Mouse (Mus musculus) heart, embryonic 13.5 days (tissue): ENCODE data around the gene Clec2l. TPM values are rescaled to one million over a fixed set of nuclear protein-coding genes. Genes with fewer than 3 reads are reported as not detected.

Source experiments
- ATAC-seq: fragments of 200-750 bp; cut with Nextera tagmentation; 2 replicates; pipeline ENCODE4 v1.8.0; 2017; ENCODE audit warnings: moderate TSS enrichment; ENCODE audit not compliant: insufficient number of reproducible peaks, low FRiP score, low TSS enrichment; ENCODE audit errors: extremely low read depth
- H3K27ac ChIP-seq: fragments of 300-500 bp; sonication (generic); replicated peaks from 2 replicates; pipeline ENCODE4 v1.5.1; 2015; ENCODE audit warnings: moderate library complexity, mild to moderate bottlenecking, inconsistent platforms
- H3K27me3 ChIP-seq: fragments of 300-500 bp; sonication (generic); replicated peaks from 2 replicates; pipeline ENCODE4 v1.6.1; 2015; ENCODE audit warnings: mild to moderate bottlenecking, inconsistent platforms
- H3K36me3 ChIP-seq: fragments of 300-500 bp; sonication (generic); 2 replicates; pipeline ENCODE4 v1.6.1; 2015; ENCODE audit warnings: mild to moderate bottlenecking, inconsistent platforms
- H3K4me1 ChIP-seq: fragments of 300-500 bp; sonication (generic); 2 replicates; pipeline ENCODE4 v1.6.1; 2015; ENCODE audit warnings: inconsistent platforms
- H3K4me2 ChIP-seq: fragments of 300-500 bp; sonication (generic); 2 replicates; pipeline ENCODE4 v1.6.1; 2015; ENCODE audit warnings: inconsistent platforms, mild to moderate bottlenecking, moderate library complexity
- H3K4me3 ChIP-seq: fragments of 300-500 bp; sonication (generic); 2 replicates; pipeline ENCODE4 v1.5.1; 2015; ENCODE audit warnings: moderate library complexity, mild to moderate bottlenecking, inconsistent platforms
- H3K9ac ChIP-seq: fragments of 300-500 bp; sonication (generic); 2 replicates; pipeline ENCODE4 v1.6.1; 2015; ENCODE audit warnings: inconsistent platforms, mild to moderate bottlenecking, moderate library complexity
- H3K9me3 ChIP-seq: fragments of 300-500 bp; sonication (generic); 2 replicates; pipeline ENCODE4 v1.6.1; 2016; ENCODE audit warnings: inconsistent platforms
- WGBS: fragments of 180-500 bp; shearing (Covaris S2); methylation state at CpG from one replicate; pipeline ENCODE4 v1.1.7; 2015; ENCODE audit warnings: mixed read lengths; 5-methylcytosine and 5-hydroxymethylcytosine counted together
- polyA plus RNA-seq: library from polyadenylated mRNA; unstranded; fragments of >200 nt; fragmentation: Nextera tagmentation; extraction: Ambion mirVana; gene quantifications from 2 replicates; pipeline ENCODE4 v1.2.1, GENCODE M21; 2015

Gene Clec2l
- polyA plus RNA-seq, 1 experiment from 2014 or later: 0.86 TPM

DNA sequence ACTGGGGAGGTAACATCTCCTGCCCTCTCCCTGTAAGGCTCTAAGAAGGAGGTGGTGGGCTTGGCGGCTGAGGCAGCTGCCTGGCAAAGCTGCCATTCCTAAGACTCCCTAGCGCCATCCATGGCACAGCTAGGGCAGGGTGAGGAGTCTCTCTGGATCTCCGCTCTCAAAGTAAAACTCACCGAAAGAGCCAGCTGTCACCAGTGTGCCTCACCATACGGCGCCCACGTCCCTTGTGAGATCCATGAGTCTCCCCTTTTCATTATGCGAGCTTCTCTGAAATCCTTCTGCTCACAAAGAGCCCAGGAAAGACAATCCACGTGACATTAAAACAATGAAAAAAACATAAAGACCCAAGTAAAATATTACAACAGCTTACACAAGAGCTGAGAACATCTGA is 33.7 kb downstream of the Clec2l start:
- Histone ChIP-seq H3K4me1 (peaks cover 9% of the 10 kb centered on the region), H3K36me3 (peaks cover 70% of the 10 kb centered on the region), H3K9ac (no peak overlapping the region), H3K9me3 (no peaks in the 10 kb centered on the region), H3K4me3 (no peak overlapping the region), H3K27ac (no peak overlapping the region), H3K4me2 (no peak overlapping the region), H3K27me3 (no peaks in the 10 kb centered on the region)
- 84% methylated on average over 9 of the region's 9 CpGs for WGBS
- no peak for ATAC-seq

DNA sequence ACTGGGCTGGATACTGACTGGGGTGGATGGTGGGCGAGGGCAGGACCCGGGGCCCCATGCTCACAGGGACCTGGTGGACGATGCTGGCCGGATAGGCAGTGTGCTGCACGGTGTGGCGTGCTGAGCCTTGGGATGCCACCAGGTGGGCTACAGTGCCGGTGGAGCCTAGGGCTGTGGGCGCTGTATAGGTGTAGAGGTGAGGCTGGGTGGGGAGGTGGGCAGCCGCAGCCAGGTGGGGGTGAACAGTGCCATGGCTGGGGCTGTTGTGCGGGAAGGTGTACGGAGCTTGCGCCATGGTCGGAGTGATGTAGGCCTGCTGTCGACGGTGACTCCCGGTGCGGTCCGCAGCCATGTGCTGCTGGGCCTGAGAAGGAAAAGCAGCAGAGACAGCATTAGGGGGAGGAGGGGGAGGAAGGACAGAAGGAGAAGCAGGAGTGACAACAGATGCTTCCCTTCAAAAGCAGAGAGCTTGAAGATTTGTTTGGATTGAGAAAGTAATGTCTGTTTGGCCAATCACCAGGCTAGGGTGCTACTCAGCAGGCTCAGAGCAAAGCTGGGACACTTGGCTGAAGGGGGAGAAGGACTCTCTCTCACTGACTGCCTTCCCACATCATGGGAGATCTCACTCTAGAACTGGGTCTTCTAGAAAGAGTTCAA is 35.5 kb downstream of the Clec2l start:
- Histone ChIP-seq H3K9ac (no peak overlapping the region), H3K36me3 (peaks cover 84% of the 10 kb centered on the region), H3K27me3 (no peaks in the 10 kb centered on the region), H3K9me3 (no peaks in the 10 kb centered on the region), H3K27ac (no peak overlapping the region), H3K4me3 (no peak overlapping the region), H3K4me2 (no peak overlapping the region), H3K4me1 (peaks cover 22% of the 10 kb centered on the region)
- 93% methylated on average over 18 of the region's 18 CpGs for WGBS
- no peak for ATAC-seq

DNA sequence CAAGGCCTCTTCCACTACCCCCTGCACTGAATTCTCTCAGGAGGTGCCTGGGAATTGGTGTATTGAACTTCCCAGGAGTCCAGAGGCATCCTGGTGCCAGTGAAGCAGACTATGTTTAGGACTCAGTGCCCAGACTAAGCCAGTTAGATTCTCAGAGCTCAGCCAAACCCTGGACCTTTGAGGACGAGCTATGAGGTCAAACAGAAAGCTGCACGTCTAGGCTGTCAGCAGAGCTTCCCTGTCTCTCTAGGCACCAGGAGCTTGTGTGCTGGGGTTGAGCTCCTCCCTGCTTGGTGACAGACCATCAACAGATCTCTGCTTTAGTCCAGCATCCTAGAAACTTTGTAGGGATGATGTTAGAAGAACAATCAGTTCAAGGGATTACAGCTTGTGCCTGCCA is 38.6 kb downstream of the Clec2l start:
- Histone ChIP-seq H3K4me2 (no peak overlapping the region), H3K9ac (no peak overlapping the region), H3K4me1 (peaks cover 43% of the 10 kb centered on the region), H3K9me3 (no peaks in the 10 kb centered on the region), H3K4me3 (no peak overlapping the region), H3K27me3 (no peaks in the 10 kb centered on the region), H3K36me3 (peaks cover 67% of the 10 kb centered on the region), H3K27ac (no peak overlapping the region; the same call in 1 of the 2 replicates)
- ATAC-seq: no peak
- WGBS: 42% methylated on average over 2 of the region's 2 CpGs

DNA sequence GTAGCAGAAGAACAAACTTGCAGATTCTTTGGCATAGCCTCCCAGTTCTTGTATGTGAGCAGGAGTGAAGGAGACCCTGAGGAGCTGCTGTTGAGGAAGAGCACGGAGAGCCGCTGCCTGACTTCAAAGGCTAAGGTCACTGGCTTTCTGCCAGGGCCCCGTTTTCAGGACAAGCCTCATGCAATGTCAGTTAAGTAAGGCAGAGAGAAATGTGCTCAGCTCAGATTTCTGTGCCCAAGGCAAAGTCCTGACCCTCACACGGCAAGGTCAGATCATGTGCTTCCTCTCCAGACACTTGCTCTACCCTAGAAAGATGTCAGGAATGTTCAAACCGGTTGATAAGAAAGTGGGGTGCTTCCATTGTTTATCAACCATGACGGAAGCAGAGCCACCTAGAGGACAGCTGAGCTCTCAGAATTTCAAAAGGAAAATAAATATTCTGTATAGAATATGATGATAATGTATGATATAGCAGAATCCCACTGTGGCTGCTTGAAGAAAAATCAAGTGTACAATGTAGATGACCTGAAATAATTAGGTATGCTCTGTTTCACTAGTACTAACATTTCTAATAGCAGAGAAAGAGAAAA is 40.0 kb downstream of the Clec2l start:
- Histone ChIP-seq H3K4me2 (no peak overlapping the region), H3K27me3 (no peaks in the 10 kb centered on the region), H3K4me3 (no peak overlapping the region), H3K9ac (peak overlapping the region; percentile 21), H3K27ac (peak overlapping the region; percentile 91), H3K36me3 (peaks cover 70% of the 10 kb centered on the region), H3K4me1 (peaks cover 45% of the 10 kb centered on the region), H3K9me3 (no peaks in the 10 kb centered on the region)
- ATAC-seq: no peak
- WGBS: 10% methylated on average over 6 of the region's 6 CpGs

DNA sequence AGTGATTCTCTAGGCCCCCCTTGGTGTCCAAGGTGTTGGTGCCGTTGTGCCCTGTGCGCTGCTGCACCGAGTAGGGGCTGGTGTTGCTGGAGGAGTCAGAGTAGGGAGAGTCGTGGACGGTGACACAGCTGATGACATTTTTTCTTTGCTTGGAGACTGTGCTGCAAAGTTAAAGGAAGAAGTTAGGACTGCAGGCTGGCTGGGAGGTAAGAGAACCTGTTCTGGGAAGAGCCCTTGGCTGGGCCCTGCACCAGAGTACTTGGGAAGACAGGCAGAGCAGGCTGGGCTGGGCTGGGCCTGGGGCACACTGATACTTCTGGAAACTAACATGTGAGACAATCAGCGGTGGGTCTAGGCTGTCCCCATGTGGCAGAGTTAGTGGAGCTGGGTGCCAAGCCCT is 40.7 kb downstream of the Clec2l start:
- WGBS: 63% methylated on average over 6 of the region's 6 CpGs
- H3K9me3 ChIP-seq: no peaks in the 10 kb centered on the region
- peak overlapping the region; percentile 56; the same call in 1 of the 2 replicates for H3K9ac ChIP-seq
- H3K4me3 ChIP-seq: no peak overlapping the region
- H3K36me3 ChIP-seq: peaks cover 68% of the 10 kb centered on the region
- H3K27me3 ChIP-seq: no peaks in the 10 kb centered on the region
- ATAC-seq: no peak
- H3K4me1 ChIP-seq: peaks cover 45% of the 10 kb centered on the region
- H3K27ac ChIP-seq: peak overlapping the region; percentile 91
- no peak overlapping the region for H3K4me2 ChIP-seq

DNA sequence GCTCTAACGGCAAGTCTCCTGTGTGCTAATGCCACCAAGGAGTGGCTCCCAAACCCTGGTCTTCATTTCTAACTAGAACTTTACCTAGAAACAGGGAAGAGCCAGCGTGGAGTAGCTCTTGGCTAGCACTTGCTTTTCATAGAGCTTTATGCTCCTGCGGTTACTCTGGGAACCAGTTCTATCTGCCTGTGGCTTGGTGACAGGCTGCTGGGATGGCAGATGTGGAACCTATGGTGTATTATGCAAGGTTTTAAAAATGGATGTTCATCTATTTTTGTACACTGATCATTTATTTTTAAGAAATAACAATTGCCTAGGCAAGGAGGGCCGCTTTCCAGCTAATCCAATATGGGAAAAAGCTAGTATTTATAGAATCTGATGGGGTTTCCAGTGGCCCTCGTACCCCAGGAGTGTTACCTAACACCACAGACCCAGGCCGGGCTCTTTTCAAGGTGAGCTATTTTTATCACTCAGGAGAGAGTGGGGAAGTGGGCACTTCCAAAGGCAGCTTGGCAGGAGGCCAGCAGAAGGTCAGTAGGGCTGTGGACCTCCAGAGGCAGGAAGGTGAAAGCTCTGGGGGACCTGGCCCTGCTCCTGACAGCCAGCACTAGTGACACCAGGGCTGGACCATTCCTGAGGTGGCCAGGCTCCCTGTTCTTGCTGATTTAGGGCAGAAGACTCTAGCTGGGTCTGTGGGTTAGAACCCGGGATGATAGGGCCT is 41.6 kb downstream of the Clec2l start:
- peak overlapping the region; percentile 91 for H3K27ac ChIP-seq
- H3K9me3 ChIP-seq: no peaks in the 10 kb centered on the region
- H3K4me2 ChIP-seq: no peak overlapping the region; the same call in 1 of the 2 replicates
- H3K4me3 ChIP-seq: no peak overlapping the region
- peaks cover 45% of the 10 kb centered on the region for H3K4me1 ChIP-seq
- H3K9ac ChIP-seq: peak overlapping the region; percentile 56
- WGBS: 49% methylated on average over 7 of the region's 7 CpGs
- ATAC-seq: peak; percentile 63
- no peaks in the 10 kb centered on the region for H3K27me3 ChIP-seq
- peaks cover 65% of the 10 kb centered on the region for H3K36me3 ChIP-seq

DNA sequence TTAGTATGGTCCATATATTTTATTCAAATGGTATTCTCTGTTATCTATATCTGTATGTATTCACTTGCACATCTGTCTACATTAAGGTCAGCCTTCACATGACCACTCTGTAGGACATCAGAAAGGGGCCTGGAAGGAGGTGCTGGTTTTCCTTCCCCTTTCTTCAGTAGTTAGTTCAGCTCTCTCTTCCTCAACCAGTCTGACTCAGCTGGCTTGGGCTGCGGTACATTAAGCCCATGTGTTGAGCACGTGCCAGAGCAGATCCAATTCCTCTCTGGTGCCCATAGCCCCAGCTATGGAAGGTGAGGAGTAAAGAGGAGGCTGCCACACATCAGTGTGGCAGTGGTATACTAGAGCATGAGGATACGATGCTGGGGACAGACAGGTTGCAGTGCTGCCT is 47.6 kb downstream of the Clec2l start:
- Histone ChIP-seq H3K36me3 (peaks cover 80% of the 10 kb centered on the region), H3K9me3 (no peaks in the 10 kb centered on the region), H3K27ac (no peak overlapping the region), H3K4me3 (no peak overlapping the region), H3K4me2 (no peak overlapping the region), H3K9ac (no peak overlapping the region), H3K4me1 (peaks cover 25% of the 10 kb centered on the region), H3K27me3 (no peaks in the 10 kb centered on the region)
- no peak for ATAC-seq
- WGBS: 90% methylated on average over 3 of the region's 3 CpGs

DNA sequence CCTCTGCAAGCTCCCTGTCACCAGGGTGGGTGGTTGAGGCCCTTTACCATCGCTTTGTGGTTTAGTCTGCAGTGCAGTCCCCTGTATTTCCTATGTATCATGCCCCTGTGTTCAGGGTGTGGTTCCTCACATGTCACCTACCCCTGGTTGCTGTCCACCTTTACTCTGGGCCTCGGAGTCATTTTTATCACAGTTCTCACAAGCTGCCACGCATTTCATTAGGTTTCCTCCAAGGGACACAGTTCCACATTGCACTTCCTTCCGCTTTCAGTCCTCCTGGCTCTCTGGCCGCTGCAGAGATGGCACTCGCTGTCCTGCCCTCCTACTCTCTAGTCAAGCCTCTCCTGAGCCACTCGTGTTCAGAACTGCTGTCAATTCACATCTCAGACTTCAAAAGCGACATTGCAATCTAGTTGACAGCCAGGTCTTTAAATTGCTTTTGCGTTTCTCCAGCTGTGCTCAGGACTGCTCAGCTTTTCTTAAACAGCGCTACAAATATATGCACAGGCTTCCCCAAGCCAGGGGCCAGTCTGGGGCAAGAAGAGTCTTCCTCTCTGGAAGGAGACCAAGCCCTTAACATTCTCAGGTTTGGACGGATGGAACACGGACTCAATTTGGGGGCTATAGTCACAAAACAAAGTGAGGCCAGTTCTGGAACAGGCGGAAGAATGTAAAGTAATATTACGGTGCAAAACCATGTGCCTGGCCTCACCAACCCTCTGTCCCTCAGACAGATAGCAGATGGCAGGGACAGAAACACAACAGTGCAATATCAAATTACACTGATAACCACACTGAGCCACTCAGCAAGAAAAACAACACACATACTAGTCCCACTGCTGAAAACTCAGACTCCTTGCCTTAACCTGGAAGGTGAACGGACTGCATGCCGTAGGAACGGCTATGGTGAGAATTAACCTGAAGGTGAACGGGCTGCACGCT is 51.4 kb downstream of the Clec2l start:
- peak overlapping the region; percentile 1; the same call in 1 of the 2 replicates for H3K4me2 ChIP-seq
- H3K36me3 ChIP-seq: peaks cover 92% of the 10 kb centered on the region
- H3K9ac ChIP-seq: no peak overlapping the region
- peak overlapping the region; percentile 5; the same call in 1 of the 2 replicates for H3K27ac ChIP-seq
- peaks cover 19% of the 10 kb centered on the region for H3K4me1 ChIP-seq
- 59% methylated on average over 19 of the region's 19 CpGs for WGBS
- no peak for ATAC-seq
- H3K27me3 ChIP-seq: no peaks in the 10 kb centered on the region
- H3K9me3 ChIP-seq: no peaks in the 10 kb centered on the region
- H3K4me3 ChIP-seq: no peak overlapping the region

DNA sequence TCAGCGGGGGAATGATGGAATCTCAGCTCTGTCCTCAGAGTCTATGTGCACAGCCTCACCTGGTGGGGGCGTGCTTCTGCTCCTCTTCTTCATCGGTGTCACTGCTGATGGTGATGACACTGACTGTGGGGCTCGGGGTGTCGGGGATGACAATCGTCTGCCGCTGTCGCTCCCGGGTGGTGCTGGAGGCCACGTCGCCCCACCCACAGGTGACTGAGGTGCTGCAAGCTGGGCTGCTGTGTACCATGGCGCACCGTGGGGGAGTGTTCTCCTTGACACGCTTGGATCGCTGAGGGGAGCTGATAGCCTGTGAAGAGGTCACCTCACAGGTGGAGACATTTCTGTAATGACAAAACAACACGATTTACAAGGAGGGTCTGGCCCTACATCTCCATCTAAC is 53.0 kb downstream of the Clec2l start:
- Histone ChIP-seq H3K27me3 (no peaks in the 10 kb centered on the region), H3K4me3 (no peak overlapping the region), H3K4me1 (peaks cover 19% of the 10 kb centered on the region), H3K36me3 (peaks cover 91% of the 10 kb centered on the region), H3K4me2 (no peak overlapping the region), H3K27ac (no peak overlapping the region), H3K9me3 (no peaks in the 10 kb centered on the region), H3K9ac (no peak overlapping the region)
- ATAC-seq: no peak
- WGBS: 79% methylated on average over 16 of the region's 16 CpGs

DNA sequence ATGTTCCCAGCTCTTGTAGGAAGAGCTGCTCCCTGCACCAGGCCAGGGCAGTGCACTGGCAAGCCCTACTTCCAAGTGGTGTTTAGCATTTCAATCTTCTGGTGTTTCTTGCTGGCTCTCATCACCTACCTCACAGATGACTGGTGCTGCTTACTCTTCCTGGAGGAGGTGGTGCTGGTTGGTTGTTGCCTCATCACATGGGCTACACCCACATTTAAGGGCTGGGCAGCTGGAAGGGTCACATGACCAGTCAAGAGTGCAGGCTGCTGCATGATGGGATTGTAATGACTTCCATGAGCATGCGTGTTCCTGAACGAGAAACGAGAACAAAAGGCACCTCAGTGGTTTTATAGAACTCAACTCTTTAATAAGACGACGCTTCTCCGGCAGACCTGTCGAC is 55.8 kb downstream of the Clec2l start:
- Histone ChIP-seq H3K4me3 (no peak overlapping the region), H3K27ac (no peak overlapping the region), H3K4me1 (peaks cover 19% of the 10 kb centered on the region), H3K27me3 (no peaks in the 10 kb centered on the region), H3K36me3 (peaks cover 78% of the 10 kb centered on the region), H3K9me3 (no peaks in the 10 kb centered on the region), H3K4me2 (no peak overlapping the region), H3K9ac (no peak overlapping the region)
- WGBS: 95% methylated on average over 7 of the region's 7 CpGs
- no peak for ATAC-seq

DNA sequence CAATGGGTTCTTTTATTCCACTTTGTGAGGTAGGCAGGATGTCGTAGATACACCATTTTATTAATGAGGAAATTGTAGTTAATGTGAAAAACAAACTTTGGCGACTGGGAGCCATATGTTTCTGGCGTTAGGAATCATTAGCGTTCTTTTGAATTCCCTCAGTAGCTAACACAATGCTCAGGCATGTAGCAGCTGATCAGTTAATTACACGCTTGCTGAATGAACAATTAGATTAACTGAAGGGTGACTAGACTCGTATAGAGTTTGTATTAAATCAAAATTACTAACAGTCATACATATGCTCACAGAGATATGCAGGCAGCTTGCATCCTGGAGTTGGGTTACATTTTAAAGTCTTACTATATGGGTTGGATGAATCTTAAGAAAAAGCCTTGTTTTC is 56.4 kb downstream of the Clec2l start:
- peaks cover 73% of the 10 kb centered on the region for H3K36me3 ChIP-seq

More for the DNA sequence above, 56.4 kb downstream of the Clec2l start:
- Histone ChIP-seq H3K4me1 (peaks cover 13% of the 10 kb centered on the region), H3K9me3 (no peaks in the 10 kb centered on the region), H3K4me2 (no peak overlapping the region), H3K27ac (no peak overlapping the region), H3K27me3 (no peaks in the 10 kb centered on the region), H3K9ac (no peak overlapping the region), H3K4me3 (no peak overlapping the region)
- no peak for ATAC-seq
- 90% methylated on average over 6 of the region's 6 CpGs for WGBS
